Mouse (Mus musculus): ENCODE data around the gene Ugt2a1. TPM values are rescaled to one million over a fixed set of nuclear protein-coding genes. Genes with fewer than 3 reads are reported as not detected.
"Not testable (repeated sequence)": the region's sequence is repeated elsewhere in the genome, so short reads cannot be mapped to it uniquely, and the experiment has no call there.

The Ugt2a1 gene
- total and polyA plus RNA-seq, 3 experiments = not detected

GRCm38 (mm10) chr5:87452514-87452913 lies 38.2 kb downstream of the Ugt2a1 start:
- not testable (repeated sequence) for H3K36me3 ChIP-seq (ENCODE audit: control insufficient read depth in 1 of 2, insufficient read depth in 2 of 2, low read length in 2 of 2); H3K9ac ChIP-seq (ENCODE audit: control insufficient read depth, low read depth, low read length, poor library complexity, severe bottlenecking); H3K27me3 ChIP-seq (ENCODE audit: control insufficient read depth in 1 of 2, insufficient read depth in 2 of 2, low read length in 2 of 2); H3K4me3 ChIP-seq (ENCODE audit: control insufficient read depth in 1 of 2, insufficient read depth in 1 of 2, low read depth in 2 of 2, low read length in 2 of 2); H3K9me3 ChIP-seq (replicated peaks; ENCODE audit: insufficient read depth, low read length); H3K79me2 ChIP-seq (ENCODE audit: control insufficient read depth, insufficient read depth, low read length, poor library complexity); H3K27ac ChIP-seq (ENCODE audit: control insufficient read depth, low read depth, low read length); H3K4me1 ChIP-seq (ENCODE audit: control insufficient read depth in 1 of 2, insufficient read depth in 2 of 2, low read length in 2 of 2)
- peak; percentile 2 for DNase-seq (ENCODE audit: low read depth, low spot score)

- no peaks in the 10 kb centered on the region for H3K4me1 ChIP-seq (ENCODE audit: control insufficient read depth in 1 of 2, insufficient read depth in 2 of 2, low read length in 2 of 2)
- H3K4me3 ChIP-seq (ENCODE audit: control insufficient read depth in 1 of 2, insufficient read depth in 1 of 2, low read depth in 2 of 2, low read length in 2 of 2) = no peak overlapping the region
- H3K27ac ChIP-seq (ENCODE audit: control insufficient read depth, low read depth, low read length) = no peak overlapping the region
- DNase-seq (ENCODE audit: low read depth, low spot score) = no peak
- TF ChIP-seq E2F4 (IDR thresholded peaks at IDR 0.05; ENCODE audit: borderline replicate concordance, low read depth, low read length) = no peak
- no peak for TF ChIP-seq MAZ (IDR thresholded peaks at IDR 0.05; ENCODE audit: low read depth, low read length)
- no peak for TF ChIP-seq MAFK (IDR thresholded peaks at IDR 0.05; ENCODE audit: borderline replicate concordance, low read depth, low read length)
- TF ChIP-seq RCOR1 (IDR thresholded peaks at IDR 0.05; ENCODE audit: low read depth, low read length) = no peak
- no peak for TF ChIP-seq TBP (IDR thresholded peaks at IDR 0.05; ENCODE audit: low read depth, low read length)
- no peak for TF ChIP-seq NELFE (IDR thresholded peaks at IDR 0.05; ENCODE audit: low read depth, low read length)
- TF ChIP-seq ELF1 (IDR thresholded peaks at IDR 0.05; ENCODE audit: low read depth, low read length) = no peak
- TF ChIP-seq RAD21 (IDR thresholded peaks at IDR 0.05; ENCODE audit: low read depth, low read length) = peak; percentile 0; the same call in 1 of the 2 replicates
- TF ChIP-seq SMC3 (IDR thresholded peaks at IDR 0.05; ENCODE audit: low read depth, low read length) = 0 out of 2 replicates have a peak, but pooled peaks have one; percentile 11
- TF ChIP-seq HCFC1 (IDR thresholded peaks at IDR 0.05; ENCODE audit: low read depth, low read length) = no peak
- no peaks in the 10 kb centered on the region for H3K27me3 ChIP-seq (ENCODE audit: control insufficient read depth in 1 of 2, insufficient read depth in 2 of 2, low read length in 2 of 2)
- no peaks in the 10 kb centered on the region for H3K79me2 ChIP-seq (ENCODE audit: control insufficient read depth, insufficient read depth, low read length, poor library complexity)
- H3K9ac ChIP-seq (ENCODE audit: control insufficient read depth, low read depth, low read length, poor library complexity, severe bottlenecking) = no peak overlapping the region
- H3K9me3 ChIP-seq (replicated peaks; ENCODE audit: insufficient read depth, low read length) = no peaks in the 10 kb centered on the region
- H3K36me3 ChIP-seq (ENCODE audit: control insufficient read depth in 1 of 2, insufficient read depth in 2 of 2, low read length in 2 of 2) = no peaks in the 10 kb centered on the region
Observed at GRCm38 (mm10) chr5:87436264-87436663, 54.4 kb downstream of the Ugt2a1 start.

- Histone ChIP-seq H3K4me3 (ENCODE audit: control insufficient read depth in 1 of 2, insufficient read depth in 1 of 2, low read depth in 2 of 2, low read length in 2 of 2) (no peak overlapping the region), H3K4me1 (ENCODE audit: control insufficient read depth in 1 of 2, insufficient read depth in 2 of 2, low read length in 2 of 2) (no peaks in the 10 kb centered on the region), H3K79me2 (ENCODE audit: control insufficient read depth, insufficient read depth, low read length, poor library complexity) (no peaks in the 10 kb centered on the region), H3K27me3 (ENCODE audit: control insufficient read depth in 1 of 2, insufficient read depth in 2 of 2, low read length in 2 of 2) (no peaks in the 10 kb centered on the region), H3K36me3 (ENCODE audit: control insufficient read depth in 1 of 2, insufficient read depth in 2 of 2, low read length in 2 of 2) (no peaks in the 10 kb centered on the region), H3K27ac (ENCODE audit: control insufficient read depth, low read depth, low read length) (no peak overlapping the region), H3K9me3 (replicated peaks; ENCODE audit: insufficient read depth, low read length) (no peaks in the 10 kb centered on the region), H3K9ac (ENCODE audit: control insufficient read depth, low read depth, low read length, poor library complexity, severe bottlenecking) (no peak overlapping the region)
- TF ChIP-seq MYB (IDR thresholded peaks at IDR 0.05; ENCODE audit: low read depth, low read length) (no peak), KAT2A (conservative IDR thresholded peaks at IDR 0.05; ENCODE audit: low read depth, low read length) (no peak), E2F4 (IDR thresholded peaks at IDR 0.05; ENCODE audit: borderline replicate concordance, low read depth, low read length) (no peak), UBTF (IDR thresholded peaks at IDR 0.05; ENCODE audit: borderline replicate concordance, insufficient read depth, low read depth, low read length) (no peak), ZKSCAN1 (IDR thresholded peaks at IDR 0.05; ENCODE audit: low read depth, low read length) (no peak), GATA1 (IDR thresholded peaks at IDR 0.05; ENCODE audit: low read depth, low read length) (no peak), ZMIZ1 (IDR thresholded peaks at IDR 0.05; ENCODE audit: low read depth, low read length) (no peak)
- DNase-seq (ENCODE audit: low read depth, low spot score) = no peak
Observed at GRCm38 (mm10) chr5:87425676-87426075, 65.0 kb downstream of the Ugt2a1 start.

- H3K27ac ChIP-seq (ENCODE audit: control insufficient read depth, low read depth, low read length); H3K4me1 ChIP-seq (ENCODE audit: control insufficient read depth in 1 of 2, insufficient read depth in 2 of 2, low read length in 2 of 2); H3K27me3 ChIP-seq (ENCODE audit: control insufficient read depth in 1 of 2, insufficient read depth in 2 of 2, low read length in 2 of 2); H3K36me3 ChIP-seq (ENCODE audit: control insufficient read depth in 1 of 2, insufficient read depth in 2 of 2, low read length in 2 of 2); H3K9ac ChIP-seq (ENCODE audit: control insufficient read depth, low read depth, low read length, poor library complexity, severe bottlenecking); DNase-seq (ENCODE audit: low read depth, low spot score); H3K9me3 ChIP-seq (replicated peaks; ENCODE audit: insufficient read depth, low read length); H3K79me2 ChIP-seq (ENCODE audit: control insufficient read depth, insufficient read depth, low read length, poor library complexity); H3K4me3 ChIP-seq (ENCODE audit: control insufficient read depth in 1 of 2, insufficient read depth in 1 of 2, low read depth in 2 of 2, low read length in 2 of 2): not testable (repeated sequence)
Observed at GRCm38 (mm10) chr5:87424041-87424440, 66.6 kb downstream of the Ugt2a1 start, which contains the start of gene Ugt2b38. Ugt2b38 (minus strand) TSS chr5:87424203.
